ENCODE assay signal across 8 mouse cellular contexts in the genomic region with DNA sequence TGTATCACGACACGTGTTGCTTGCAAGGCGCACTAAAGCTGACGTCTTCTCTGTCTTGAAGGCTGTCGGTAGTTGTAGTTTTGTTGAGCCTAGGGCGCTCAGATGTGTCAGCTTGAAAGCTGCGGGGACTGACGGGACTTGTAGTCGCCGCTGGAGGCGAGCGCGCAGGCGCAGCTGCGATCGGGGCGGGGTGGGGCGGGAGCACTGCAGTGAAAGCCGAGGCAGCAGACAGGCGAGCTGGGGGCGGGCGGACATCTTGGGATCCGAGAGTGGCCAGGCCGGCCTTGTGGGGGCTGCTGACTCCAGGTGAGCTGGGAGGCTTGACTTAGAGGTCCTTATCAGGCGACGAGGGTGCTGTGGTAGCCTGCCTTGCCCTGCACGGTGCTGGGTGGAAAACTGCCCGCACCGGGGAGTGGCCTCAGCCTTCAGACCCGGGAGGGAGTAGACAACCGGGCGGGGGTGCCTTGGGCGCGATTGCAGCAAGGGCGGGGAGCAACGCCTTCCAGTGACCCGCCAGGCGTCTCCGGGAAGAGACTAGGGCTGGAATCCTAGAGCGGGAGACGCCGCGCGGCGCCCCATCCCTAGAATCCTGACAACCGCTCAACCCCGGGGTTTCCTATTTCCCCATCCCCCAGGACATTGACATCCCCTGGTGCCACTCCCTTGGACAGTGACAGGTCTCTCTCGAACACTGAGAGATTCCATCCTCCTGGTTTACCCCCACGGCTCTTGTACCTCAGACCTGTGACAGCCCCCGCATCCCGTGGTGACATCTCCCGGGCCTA. TPM values are rescaled to one million over a fixed set of nuclear protein-coding genes. Genes with fewer than 3 reads are reported as not detected.
DNase-seq lines count a peak whose midpoint lies in the region; ATAC-seq lines count a peak whose summit lies in the region.

Gene Ap2m1, plus strand, starts transcription at position 183 of the 785 bp plus-strand sequence.

- H3K27ac ChIP-seq in heart, embryonic 10.5 days, result peak within 1 kb of the TSS; percentile 96
- peak within 1 kb of the TSS; percentile 92 for H3K27ac ChIP-seq in kidney, embryonic 15.5 days

- peak within 1 kb of the TSS; percentile 96 for H3K9ac ChIP-seq in kidney, embryonic 15.5 days

- ATAC-seq in erythroblast, adult 5-6 weeks (replicated peaks; ENCODE audit: low FRiP score, poor library complexity, severe bottlenecking), result peak; percentile 92
- ATAC-seq in kidney, embryonic 15.5 days (replicated peaks; ENCODE audit: low FRiP score), result peak; percentile 98
- ATAC-seq in monocyte, adult 5-6 weeks (replicated peaks; ENCODE audit: insufficient number of reproducible peaks, low FRiP score, low TSS enrichment, poor library complexity, severe bottlenecking), result peak; percentile 98

- WGBS in heart, embryonic 10.5 days, result under 1% methylated on average over 52 of the region's 52 CpGs
- WGBS in kidney, embryonic 15.5 days, result under 1% methylated on average over 52 of the region's 52 CpGs

- H3K4me1 ChIP-seq in heart, embryonic 10.5 days, result peaks cover 30% of the 10 kb centered on the region
- peaks cover 23% of the 10 kb centered on the region for H3K4me1 ChIP-seq in kidney, embryonic 15.5 days

- peaks cover 64% of the 10 kb centered on the region for H3K36me3 ChIP-seq in heart, embryonic 10.5 days
- peaks cover 64% of the 10 kb centered on the region for H3K36me3 ChIP-seq in kidney, embryonic 15.5 days

- peak; percentile 90 to 92 for DNase-seq in B cell, adult 2 months
- peak; percentile 100 for DNase-seq in brain, adult 2 months (ENCODE audit: low read depth, low spot score)
- peak; percentile 100 for DNase-seq in heart, embryonic 10.5 days (ENCODE audit: low spot score)
- DNase-seq in liver, result peak; percentile 98
- peak; percentile 92 to 95 for DNase-seq in spleen, postnatal 4 days (ENCODE audit: low spot score in 2 of 2)

- no peaks in the 10 kb centered on the region for H3K27me3 ChIP-seq in heart, embryonic 10.5 days (ENCODE audit: insufficient read depth, poor library complexity, severe bottlenecking)
- H3K27me3 ChIP-seq in kidney, embryonic 15.5 days, result no peaks in the 10 kb centered on the region

- no peaks in the 10 kb centered on the region for H3K9me3 ChIP-seq in heart, embryonic 10.5 days
- no peaks in the 10 kb centered on the region for H3K9me3 ChIP-seq in kidney, embryonic 15.5 days (replicated peaks)

- peak within 1 kb of the TSS; percentile 81 for H3K4me2 ChIP-seq in kidney, embryonic 15.5 days

- H3K4me3 ChIP-seq in heart, embryonic 10.5 days, result peak within 1 kb of the TSS; percentile 85
- peak within 1 kb of the TSS; percentile 95 for H3K4me3 ChIP-seq in kidney, embryonic 15.5 days (replicated peaks)

RNA-seq across cellular contexts. Expression of gene Ap2m1, which starts in this region (rescaled TPM):
- total RNA-seq in erythroblast, adult 5-6 weeks (2015; ENCODE audit: low replicate concordance), result 124 and 125 TPM in 2 replicates
- total RNA-seq in erythroblast, adult 5-6 weeks (2017; ENCODE audit: low replicate concordance), result 81.1 and 126 TPM in 2 replicates
- 529 and 565 TPM in 2 replicates for polyA plus RNA-seq in heart, embryonic 10.5 days (2016; fragmentation: Nextera tagmentation; extraction: Ambion mirVana)
- polyA plus RNA-seq in kidney, embryonic 15.5 days (2015; fragmentation: Nextera tagmentation; extraction: Ambion mirVana), result 633 and 651 TPM in 2 replicates
- total RNA-seq in monocyte, adult 5-6 weeks (2017), result 128 to 192 TPM (median 148 TPM) in 3 replicates

Comparison
In these comparisons a context has a peak if more than half of its experiments do, and no peak if none do; other contexts are left out.
1. Peak in every context shown above with its lines: DNase-seq, ATAC-seq, H3K4me3 ChIP-seq and H3K27ac ChIP-seq.